ENCODE assay signal across 17 mouse cellular contexts in genomic region chr16:50705921-50706320, GRCm38 (mm10).
"Had no signal": no experiment of that assay in that cellular context is flagged by ENCODE, and none has a peak within 500 bp of the region (broad histone marks: within the 10 kb centered on the region; RNA-seq: fewer than 3 reads in every experiment).

No protein-coding gene starts in this region.

- H3K9me3 ChIP-seq: kidney, embryonic 15.5 days; limb, embryonic 10.5 days; limb, embryonic 13.5 days; liver, embryonic 12.5 days; liver, embryonic 15.5 days; midbrain, embryonic 13.5 days had no signal

- H3K27ac ChIP-seq: kidney, embryonic 15.5 days; left cerebral cortex, adult 2 months; limb, embryonic 10.5 days; limb, embryonic 13.5 days; liver, embryonic 12.5 days; liver, embryonic 15.5 days; macrophage; midbrain, embryonic 13.5 days had no signal

- H3K4me2 ChIP-seq: kidney, embryonic 15.5 days; limb, embryonic 13.5 days; liver, embryonic 12.5 days; liver, embryonic 15.5 days; midbrain, embryonic 13.5 days had no signal

- H3K27me3 ChIP-seq: kidney, embryonic 15.5 days; limb, embryonic 13.5 days; liver, embryonic 12.5 days; liver, embryonic 15.5 days; midbrain, embryonic 13.5 days had no signal

- ATAC-seq: liver, embryonic 12.5 days; midbrain, embryonic 13.5 days; midbrain, embryonic 16.5 days had no signal

- H3K4me3 ChIP-seq: kidney, embryonic 15.5 days; left cerebral cortex, adult 2 months; limb, embryonic 10.5 days; limb, embryonic 13.5 days; liver, embryonic 12.5 days; liver, embryonic 15.5 days; midbrain, embryonic 13.5 days had no signal

- H3K36me3 ChIP-seq: kidney, embryonic 15.5 days; limb, embryonic 10.5 days; limb, embryonic 13.5 days; liver, embryonic 12.5 days; liver, embryonic 15.5 days; midbrain, embryonic 13.5 days had no signal

- H3K9ac ChIP-seq: kidney, embryonic 15.5 days; limb, embryonic 13.5 days; liver, embryonic 12.5 days; liver, embryonic 15.5 days; midbrain, embryonic 13.5 days had no signal

- DNase-seq: kidney, adult 11 months; kidney, adult 8-10 months; kidney, postnatal 10 days; kidney, postnatal 36 days; layer of hippocampus, postnatal 36 days; liver; lung, adult 18-20 months; thymus, postnatal 25 days had no signal

- H3K4me1 ChIP-seq: liver, embryonic 12.5 days; liver, embryonic 15.5 days; midbrain, embryonic 13.5 days had no signal
